Mouse (Mus musculus) cerebellum, adult 2 months (tissue): ENCODE measurements at regions not wholly inside any gene's neighbourhood (a gene's known extent, or its start where the extent isn't known, plus 50 kb on each side); places are given as distances from the start of the nearest gene placed in this dataset.

Experiments
- CTCF ChIP-seq: fragments of 200-500 bp; IDR thresholded peaks from 2 replicates; pipeline ENCODE4 v1.5.1; 2011; ENCODE audit warnings: low read depth, mild to moderate bottlenecking, control low read depth, low read length, moderate library complexity, borderline replicate concordance; ENCODE audit not compliant: insufficient read depth
- POLR2A ChIP-seq: fragments of 200-500 bp; IDR thresholded peaks from 2 replicates; pipeline ENCODE4 v1.6.1; 2011; ENCODE audit warnings: low read length, control low read depth, borderline replicate concordance; ENCODE audit not compliant: insufficient read depth

- TF ChIP-seq CTCF: no peak
- TF ChIP-seq POLR2A: no peak
These were observed 191.8 kb upstream of the Gcfc2 start for GRCm38 (mm10) chr6:81731631-81732030.
